Mouse (Mus musculus): ENCODE results near the gene Marveld1.

The Marveld1 gene

DNA sequence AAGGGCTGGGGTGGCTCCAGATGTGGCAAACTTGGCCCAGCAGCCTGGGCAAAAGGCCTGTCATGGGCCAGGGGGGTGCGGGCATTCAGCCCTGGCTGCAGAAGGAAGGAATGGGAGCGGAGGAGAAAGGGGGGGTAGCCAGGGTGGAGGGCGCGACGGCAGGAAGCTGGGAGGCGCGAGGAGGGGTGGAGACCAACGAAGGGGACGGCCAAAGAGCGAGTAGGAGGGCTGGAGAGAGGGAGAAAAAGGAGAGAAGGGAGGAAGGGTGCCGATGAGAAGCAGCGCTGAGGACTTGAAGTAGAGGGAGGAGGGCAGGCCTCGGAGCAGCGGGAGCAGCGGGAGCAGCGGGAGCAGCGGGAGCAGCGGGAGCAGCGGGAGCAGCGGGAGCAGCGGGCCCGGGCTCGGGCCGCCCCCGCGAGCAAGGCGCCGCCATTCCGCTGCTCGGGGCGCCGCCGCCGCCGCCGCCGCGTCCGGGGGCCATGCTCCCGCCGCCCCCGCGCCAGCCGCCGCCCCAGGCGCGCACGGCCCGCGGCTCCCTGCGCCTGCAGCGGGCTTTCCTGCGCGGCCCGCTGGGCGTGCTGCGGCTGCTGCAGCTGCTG is at the start of gene Marveld1:
TSS of gene Marveld1 (plus strand) at position 231 of the 599 bp plus-strand sequence.
- peak; percentile 65 for DNase-seq

- no peak for DNase-seq
These were observed 47.8 kb upstream of the Marveld1 start for GRCm38 (mm10) chr19:42099406-42099805.

GRCm38 (mm10) chr19:42104681-42105080 is 42.5 kb upstream of the Marveld1 start:
- DNase-seq: no peak

- DNase-seq: no peak
These were observed 31.3 kb upstream of the Marveld1 start for GRCm38 (mm10) chr19:42115783-42116335.

DNA sequence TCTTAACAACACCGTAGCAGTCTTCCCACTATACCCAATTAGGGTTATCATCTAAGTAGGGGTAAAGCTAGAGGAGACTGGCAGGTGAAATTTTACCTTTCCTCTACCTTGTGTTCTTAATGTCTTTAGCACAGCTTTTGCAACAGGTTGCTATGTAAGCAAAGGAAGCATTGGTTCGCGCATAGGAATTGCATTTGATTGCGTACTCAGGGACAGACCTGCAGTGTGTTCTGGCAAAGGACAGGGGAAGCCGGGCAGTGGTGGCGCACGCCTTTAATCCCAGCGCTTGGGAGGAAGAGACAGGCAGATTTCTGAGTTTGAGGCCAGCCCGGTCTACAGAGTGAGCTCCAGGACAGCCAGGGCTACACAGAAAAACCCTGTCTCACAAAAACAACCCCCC is 29.1 kb upstream of the Marveld1 start:
- DNase-seq: no peak

- no peak for DNase-seq
These were observed 28.6 kb upstream of the Marveld1 start for GRCm38 (mm10) chr19:42118596-42118995.

DNA sequence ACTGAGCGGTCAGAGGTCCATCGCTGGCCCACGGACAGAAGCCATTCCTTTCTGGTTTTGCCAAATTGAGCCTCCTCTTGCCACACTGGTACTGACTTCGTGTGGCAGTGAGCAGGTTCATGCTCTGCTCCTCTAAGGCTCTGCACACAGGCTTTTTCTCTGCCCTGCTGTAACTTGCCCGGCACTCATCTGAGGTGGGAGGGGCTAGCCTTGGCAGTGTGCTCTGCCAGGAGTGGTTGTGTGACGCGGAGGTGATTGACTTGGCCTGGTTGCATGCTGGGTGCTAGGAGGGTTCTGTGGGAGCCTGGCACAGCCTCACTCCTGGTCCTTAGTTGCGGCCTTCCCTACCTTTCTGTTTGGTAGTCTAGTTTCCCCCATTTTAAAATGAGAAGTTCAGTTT is 26.7 kb upstream of the Marveld1 start:
- no peak for DNase-seq

DNA sequence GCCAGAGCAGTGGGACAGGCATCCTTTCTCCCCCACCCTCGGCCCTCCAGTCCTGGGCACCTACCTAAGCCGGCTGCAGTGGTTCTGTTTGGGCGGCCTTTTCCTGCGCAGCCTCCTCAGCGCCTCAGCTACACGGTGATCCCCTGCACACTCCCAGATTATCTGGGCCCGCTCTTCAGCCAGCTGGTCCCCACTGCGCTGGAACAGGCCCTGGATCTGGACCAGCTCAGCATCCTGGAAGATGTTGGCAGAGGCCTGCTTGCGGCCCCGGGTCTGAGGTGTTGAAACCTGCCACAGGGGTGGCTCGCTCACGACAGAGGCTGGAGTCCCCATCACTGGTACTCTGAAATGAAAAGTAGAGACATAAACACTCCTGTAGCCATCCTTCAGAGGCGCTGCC is 22.5 kb upstream of the Marveld1 start:
- DNase-seq: peak; percentile 47

GRCm38 (mm10) chr19:42125501-42126218 is 21.5 kb upstream of the Marveld1 start:
- DNase-seq: no peak

DNA sequence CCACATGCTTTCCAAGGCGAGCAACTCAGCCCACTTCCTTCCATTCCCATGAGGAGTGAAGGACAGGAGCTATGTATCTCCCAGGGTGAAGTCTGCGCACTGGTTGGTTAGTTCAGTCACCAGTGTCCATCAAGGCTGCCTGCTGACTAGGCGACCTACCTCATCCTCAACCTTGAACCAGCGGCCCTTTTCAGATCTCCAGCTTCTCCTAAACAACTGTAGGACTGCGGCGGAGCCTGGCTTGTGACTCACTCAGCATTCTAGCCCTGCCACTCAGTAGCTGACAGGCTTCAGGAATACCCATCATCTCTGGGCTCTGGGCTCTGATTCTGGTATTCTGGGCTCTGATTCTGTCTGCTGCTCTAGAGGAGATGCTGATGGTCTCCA is 21.0 kb upstream of the Marveld1 start:
- DNase-seq: peak; percentile 23

- peak; percentile 40 for DNase-seq
These were observed 20.2 kb upstream of the Marveld1 start for GRCm38 (mm10) chr19:42127024-42127423.

GRCm38 (mm10) chr19:42128052-42128740 is 19.0 kb upstream of the Marveld1 start:
- DNase-seq: no peak

- peak; percentile 100 for DNase-seq
These were observed 18.3 kb upstream of the Marveld1 start, which contains the start of gene Avpi1 for GRCm38 (mm10) chr19:42128787-42129508. Gene Avpi1, minus strand, starts transcription at chr19:42129059.

GRCm38 (mm10) chr19:42129509-42130293 is 17.5 kb upstream of the Marveld1 start:
- DNase-seq: peak; percentile 39

- DNase-seq: no peak
These were observed 16.9 kb upstream of the Marveld1 start for GRCm38 (mm10) chr19:42130294-42130606.

DNA sequence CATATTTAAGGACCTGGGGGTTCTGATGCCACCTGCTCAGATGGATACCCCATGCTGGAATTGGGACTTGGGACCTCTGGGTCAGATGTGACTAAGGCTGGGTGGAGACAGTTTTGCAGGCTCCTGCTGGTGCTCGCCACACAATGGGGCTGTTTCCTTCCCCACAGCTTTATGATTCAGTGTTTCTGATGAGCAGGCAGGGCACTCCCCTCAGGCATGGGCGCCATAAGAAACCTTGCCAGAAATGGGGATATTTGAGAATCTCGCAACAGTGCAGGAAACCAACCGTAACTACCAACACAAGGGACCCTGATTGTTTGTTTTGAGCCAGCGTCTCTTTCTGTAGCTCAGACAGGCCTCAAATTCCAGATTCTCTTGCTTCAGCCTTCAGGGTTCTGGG is 16.1 kb upstream of the Marveld1 start:
- DNase-seq: peak; percentile 43

GRCm38 (mm10) chr19:42135070-42135469 is 12.1 kb upstream of the Marveld1 start:
- DNase-seq: no peak

DNA sequence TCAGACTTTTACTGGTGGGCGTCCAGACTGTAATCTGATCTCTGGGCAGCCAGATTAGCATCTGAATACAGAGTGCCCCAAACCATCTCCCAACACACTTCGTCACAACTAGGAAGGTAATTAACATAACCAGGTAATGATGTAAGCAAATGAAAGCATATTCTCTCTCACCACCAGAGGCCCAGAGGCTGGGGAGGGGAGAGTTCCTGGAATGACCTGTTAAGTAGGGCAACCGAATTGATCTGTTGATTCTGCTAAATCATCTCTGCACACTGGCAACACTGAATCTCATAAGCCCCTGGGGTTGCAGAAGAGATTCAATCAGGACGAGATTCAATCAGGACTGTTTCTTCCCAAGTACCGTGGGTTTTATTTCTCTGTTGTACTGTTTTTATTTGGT is 11.1 kb upstream of the Marveld1 start:
- no peak for DNase-seq

DNA sequence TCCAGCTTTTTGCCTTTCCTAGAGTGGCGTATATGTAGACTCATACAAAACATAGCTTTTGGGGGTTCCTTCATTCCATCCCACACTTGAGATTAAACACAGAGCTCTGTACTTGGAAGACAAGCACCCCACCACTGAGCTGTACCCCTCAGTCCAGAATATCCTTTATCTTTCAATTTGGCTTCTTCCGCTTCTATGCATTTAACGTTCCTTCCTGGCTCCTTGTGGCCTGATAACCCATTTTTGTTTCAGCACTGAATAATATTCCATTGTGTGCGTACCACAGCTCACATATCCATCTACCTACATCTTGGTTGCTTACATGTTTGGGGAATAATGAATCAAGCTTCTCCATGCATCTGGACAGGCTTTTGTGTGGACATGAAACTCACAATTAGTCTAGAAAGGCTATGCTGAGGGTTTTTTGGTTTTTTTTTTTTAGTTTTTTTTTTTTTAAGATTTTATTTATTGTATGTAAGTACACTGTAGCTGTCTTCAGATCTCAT is 10.0 kb upstream of the Marveld1 start:
- DNase-seq: no peak

GRCm38 (mm10) chr19:42138517-42139285 is 8.5 kb upstream of the Marveld1 start:
- DNase-seq: no peak

Data from cerebellum, adult 11-12 months (tissue).